Mouse (Mus musculus): ENCODE measurements around the gene Pibf1. TPM values are rescaled to one million over a fixed set of nuclear protein-coding genes. Genes with fewer than 3 reads are reported as not detected.

Pibf1 gene
- polyA plus RNA-seq, 2 experiments: 2.8 to 5.6 TPM

GRCm38 (mm10) chr14:99205865-99206264, 106.6 kb downstream of the Pibf1 start:
- Histone ChIP-seq H3K36me3 (replicated peaks; ENCODE audit: control insufficient read depth, insufficient read depth, low read depth) (no peaks in the 10 kb centered on the region), H3K9me3 (ENCODE audit: control insufficient read depth, low read length) (no peaks in the 10 kb centered on the region), H3K4me1 (replicated peaks; ENCODE audit: control insufficient read depth in 2 of 2, insufficient read depth in 2 of 2, low read length in 1 of 2) (no peaks in the 10 kb centered on the region), H3K27ac (no peak overlapping the region), H3K9ac (replicated peaks) (no peak overlapping the region), H3K4me3 (ENCODE audit: insufficient read depth in 1 of 2, low read depth in 2 of 2, low read length in 2 of 2) (no peak overlapping the region), H3K4me2 (ENCODE audit: low read depth) (no peak overlapping the region), H3K27me3 (ENCODE audit: control insufficient read depth, insufficient read depth, low read length) (no peaks in the 10 kb centered on the region)
- DNase-seq (ENCODE audit: low read depth in 3 of 3, low spot score in 3 of 3): no peak
- ATAC-seq (ENCODE audit: insufficient read depth): no peak
- 76% methylated on average over 2 of the region's 2 CpGs for WGBS (ENCODE audit: insufficient replicate concordance)
- no peak for TF ChIP-seq EP300 (IDR thresholded peaks at IDR 0.05; ENCODE audit: low read depth)
- no peak for TF ChIP-seq CTCF (IDR thresholded peaks at IDR 0.05; ENCODE audit: low read depth)

GRCm38 (mm10) chr14:99206591-99206990, 107.4 kb downstream of the Pibf1 start:
- Histone ChIP-seq H3K4me1 (replicated peaks; ENCODE audit: control insufficient read depth in 2 of 2, insufficient read depth in 2 of 2, low read length in 1 of 2) (no peaks in the 10 kb centered on the region), H3K27ac (no peak overlapping the region), H3K4me2 (ENCODE audit: low read depth) (no peak overlapping the region), H3K4me3 (ENCODE audit: insufficient read depth in 1 of 2, low read depth in 2 of 2, low read length in 2 of 2) (no peak overlapping the region), H3K27me3 (ENCODE audit: control insufficient read depth, insufficient read depth, low read length) (no peaks in the 10 kb centered on the region), H3K9me3 (ENCODE audit: control insufficient read depth, low read length) (no peaks in the 10 kb centered on the region), H3K9ac (replicated peaks) (no peak overlapping the region), H3K36me3 (replicated peaks; ENCODE audit: control insufficient read depth, insufficient read depth, low read depth) (no peaks in the 10 kb centered on the region)
- DNase-seq (ENCODE audit: low read depth in 3 of 3, low spot score in 3 of 3): no peak
- TF ChIP-seq CTCF (IDR thresholded peaks at IDR 0.05; ENCODE audit: low read depth): no peak
- TF ChIP-seq EP300 (IDR thresholded peaks at IDR 0.05; ENCODE audit: low read depth): no peak
- ATAC-seq (ENCODE audit: insufficient read depth): no peak
- WGBS (ENCODE audit: insufficient replicate concordance): 78% methylated on average over 5 of the region's 5 CpGs

GRCm38 (mm10) chr14:99210431-99210830, 111.2 kb downstream of the Pibf1 start:
- WGBS (ENCODE audit: insufficient replicate concordance): 62% methylated on average over 5 of the region's 5 CpGs
- Histone ChIP-seq H3K27me3 (ENCODE audit: control insufficient read depth, insufficient read depth, low read length) (no peaks in the 10 kb centered on the region), H3K4me3 (ENCODE audit: insufficient read depth in 1 of 2, low read depth in 2 of 2, low read length in 2 of 2) (no peak overlapping the region), H3K36me3 (replicated peaks; ENCODE audit: control insufficient read depth, insufficient read depth, low read depth) (no peaks in the 10 kb centered on the region), H3K4me1 (replicated peaks; ENCODE audit: control insufficient read depth in 2 of 2, insufficient read depth in 2 of 2, low read length in 1 of 2) (no peaks in the 10 kb centered on the region), H3K9ac (replicated peaks) (no peak overlapping the region), H3K4me2 (ENCODE audit: low read depth) (no peak overlapping the region), H3K27ac (no peak overlapping the region), H3K9me3 (ENCODE audit: control insufficient read depth, low read length) (no peaks in the 10 kb centered on the region)
- TF ChIP-seq CTCF (IDR thresholded peaks at IDR 0.05; ENCODE audit: low read depth) (no peak), EP300 (IDR thresholded peaks at IDR 0.05; ENCODE audit: low read depth) (no peak)
- DNase-seq (ENCODE audit: low read depth in 3 of 3, low spot score in 3 of 3) (no peak), ATAC-seq (ENCODE audit: insufficient read depth) (no peak)

GRCm38 (mm10) chr14:99218396-99219012, 119.3 kb downstream of the Pibf1 start:
- Histone ChIP-seq H3K36me3 (replicated peaks; ENCODE audit: control insufficient read depth, insufficient read depth, low read depth) (no peaks in the 10 kb centered on the region), H3K9me3 (ENCODE audit: control insufficient read depth, low read length) (no peaks in the 10 kb centered on the region), H3K9ac (replicated peaks) (no peak overlapping the region), H3K4me3 (ENCODE audit: insufficient read depth in 1 of 2, low read depth in 2 of 2, low read length in 2 of 2) (no peak overlapping the region), H3K4me1 (replicated peaks; ENCODE audit: control insufficient read depth in 2 of 2, insufficient read depth in 2 of 2, low read length in 1 of 2) (no peaks in the 10 kb centered on the region), H3K27ac (no peak overlapping the region), H3K27me3 (ENCODE audit: control insufficient read depth, insufficient read depth, low read length) (no peaks in the 10 kb centered on the region), H3K4me2 (ENCODE audit: low read depth) (no peak overlapping the region)
- TF ChIP-seq CTCF (IDR thresholded peaks at IDR 0.05; ENCODE audit: low read depth) (no peak), EP300 (IDR thresholded peaks at IDR 0.05; ENCODE audit: low read depth) (no peak)
- no peak for ATAC-seq (ENCODE audit: insufficient read depth)
- DNase-seq (ENCODE audit: low read depth in 3 of 3, low spot score in 3 of 3): no peak
- WGBS (ENCODE audit: insufficient replicate concordance): 82% methylated on average over 7 of the region's 7 CpGs

- H3K27me3 ChIP-seq (ENCODE audit: control insufficient read depth, insufficient read depth, low read length): no peaks in the 10 kb centered on the region
- DNase-seq (ENCODE audit: low read depth in 3 of 3, low spot score in 3 of 3) (no peak), ATAC-seq (ENCODE audit: insufficient read depth) (no peak)
- WGBS (ENCODE audit: insufficient replicate concordance): 66% methylated on average over 9 of the region's 9 CpGs
- H3K36me3 ChIP-seq (replicated peaks; ENCODE audit: control insufficient read depth, insufficient read depth, low read depth): no peaks in the 10 kb centered on the region
- H3K9ac ChIP-seq (replicated peaks): no peak overlapping the region
- no peaks in the 10 kb centered on the region for H3K9me3 ChIP-seq (ENCODE audit: control insufficient read depth, low read length)
- H3K4me3 ChIP-seq (ENCODE audit: insufficient read depth in 1 of 2, low read depth in 2 of 2, low read length in 2 of 2): no peak overlapping the region
- H3K27ac ChIP-seq: no peak overlapping the region
- H3K4me2 ChIP-seq (ENCODE audit: low read depth): no peak overlapping the region
- TF ChIP-seq CTCF (IDR thresholded peaks at IDR 0.05; ENCODE audit: low read depth) (no peak), EP300 (IDR thresholded peaks at IDR 0.05; ENCODE audit: low read depth) (no peak)
- H3K4me1 ChIP-seq (replicated peaks; ENCODE audit: control insufficient read depth in 2 of 2, insufficient read depth in 2 of 2, low read length in 1 of 2): no peaks in the 10 kb centered on the region
Observed at GRCm38 (mm10) chr14:99219757-99220171, 120.5 kb downstream of the Pibf1 start.
